Mouse (Mus musculus) kidney, embryonic 14.5 days (tissue): ENCODE results near the gene Vegfa. TPM values are rescaled to one million over a fixed set of nuclear protein-coding genes. Genes with fewer than 3 reads are reported as not detected.

Source experiments
- ATAC-seq: fragments of 200-750 bp; cut with Nextera tagmentation; 2 replicates; pipeline ENCODE4 v1.8.0; 2017; ENCODE audit warnings: moderate number of reproducible peaks, mild to moderate bottlenecking, moderate TSS enrichment, moderate library complexity; ENCODE audit not compliant: low FRiP score, low TSS enrichment
- H3K27ac ChIP-seq: fragments of 300-500 bp; sonication (generic); 2 replicates; pipeline ENCODE4 v1.5.1; 2014; ENCODE audit warnings: low read depth, mild to moderate bottlenecking, low read length, moderate library complexity, mixed read lengths
- H3K27me3 ChIP-seq: fragments of 300-500 bp; sonication (generic); 2 replicates; pipeline ENCODE4 v1.6.1; 2014; ENCODE audit warnings: mild to moderate bottlenecking, low read length; ENCODE audit not compliant: control insufficient read depth, insufficient read depth
- H3K36me3 ChIP-seq: fragments of 300-500 bp; sonication (generic); 2 replicates; pipeline ENCODE4 v1.6.1; 2014; ENCODE audit warnings: low read length, mixed read lengths; ENCODE audit not compliant: control insufficient read depth, insufficient read depth
- H3K4me1 ChIP-seq: fragments of 300-500 bp; sonication (generic); 2 replicates; pipeline ENCODE4 v1.6.1; 2014; ENCODE audit warnings: low read length, mixed read lengths; ENCODE audit not compliant: control insufficient read depth, insufficient read depth
- H3K4me2 ChIP-seq: fragments of 300-500 bp; sonication (generic); replicated peaks from 2 replicates; pipeline ENCODE4 v1.6.1; 2014; ENCODE audit warnings: low read depth, mild to moderate bottlenecking, low read length
- H3K4me3 ChIP-seq: fragments of 300-500 bp; sonication (generic); 2 replicates; pipeline ENCODE4 v1.5.1; 2014; ENCODE audit warnings: mild to moderate bottlenecking, low read length
- H3K9ac ChIP-seq: fragments of 300-500 bp; sonication (generic); 2 replicates; pipeline ENCODE4 v1.6.1; 2014; ENCODE audit warnings: low read depth, mild to moderate bottlenecking, low read length, moderate library complexity
- H3K9me3 ChIP-seq: fragments of 300-500 bp; sonication (generic); 2 replicates; pipeline ENCODE4 v1.6.1; 2016; ENCODE audit warnings: low read length; ENCODE audit not compliant: control insufficient read depth
- WGBS: fragments of 180-500 bp; shearing (Covaris S2); extraction: QIAGEN DNeasy Blood & Tissue Kit; methylation state at CpG from one replicate; pipeline ENCODE4 v1.1.7; 2014; 5-methylcytosine and 5-hydroxymethylcytosine counted together
- polyA plus RNA-seq: library from polyadenylated mRNA; unstranded; fragments of >200 nt; fragmentation: Nextera tagmentation; extraction: Ambion mirVana; gene quantifications from 2 replicates; pipeline ENCODE4 v1.2.1, GENCODE M21; 2014

Gene Vegfa
- polyA plus RNA-seq, 1 experiment from 2014 or later, result 8.2 TPM

DNA sequence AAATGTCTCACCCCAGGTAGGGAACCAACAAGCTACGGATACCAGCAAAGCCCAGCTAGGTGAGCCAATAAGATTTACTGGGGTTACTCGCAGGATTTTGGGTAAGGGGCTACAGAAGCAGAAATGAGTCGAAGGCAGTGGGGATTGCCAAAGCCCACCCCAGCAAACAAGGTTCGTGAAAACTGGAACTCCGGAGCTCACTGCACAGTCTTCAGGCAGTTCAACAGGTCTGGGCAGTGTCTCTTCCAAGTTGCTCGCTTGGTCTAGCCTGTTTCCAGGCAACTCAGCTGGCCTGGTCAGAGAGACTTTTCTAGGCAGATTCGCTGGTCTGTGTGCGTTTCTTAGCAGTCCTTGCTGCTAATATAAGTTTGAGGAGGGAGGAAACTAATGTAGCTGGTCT lies 10.0 kb upstream of the Vegfa start:
- ATAC-seq, result no peak
- Histone ChIP-seq H3K27me3 (no peaks in the 10 kb centered on the region), H3K27ac (no peak overlapping the region), H3K4me2 (no peak overlapping the region), H3K4me1 (peaks cover 5% of the 10 kb centered on the region), H3K36me3 (no peaks in the 10 kb centered on the region), H3K9me3 (no peaks in the 10 kb centered on the region), H3K4me3 (no peak overlapping the region), H3K9ac (no peak overlapping the region)
- 84% methylated on average over 8 of the region's 8 CpGs for WGBS

DNA sequence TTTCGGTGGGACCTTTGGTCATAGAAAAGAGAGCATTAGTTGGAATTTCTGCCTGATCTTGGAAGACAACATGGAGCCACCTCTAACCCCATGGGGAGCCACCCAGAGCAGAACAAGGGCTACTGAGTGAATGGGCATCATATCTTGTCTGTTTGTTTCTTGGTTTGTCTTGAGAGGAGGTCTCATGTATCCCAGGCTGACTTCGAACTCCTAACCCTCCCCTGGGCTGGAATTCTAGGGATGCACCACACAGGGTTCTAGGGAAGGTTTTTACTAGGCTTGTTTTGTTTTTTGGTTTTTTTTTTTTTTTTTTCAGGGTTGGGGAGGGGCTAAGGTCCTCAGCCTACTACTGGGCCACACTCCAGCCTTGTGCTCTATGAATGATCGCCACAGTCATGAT lies 9.5 kb upstream of the Vegfa start:
- no peak for ATAC-seq
- WGBS, result 93% methylated on average over 3 of the region's 3 CpGs

DNA sequence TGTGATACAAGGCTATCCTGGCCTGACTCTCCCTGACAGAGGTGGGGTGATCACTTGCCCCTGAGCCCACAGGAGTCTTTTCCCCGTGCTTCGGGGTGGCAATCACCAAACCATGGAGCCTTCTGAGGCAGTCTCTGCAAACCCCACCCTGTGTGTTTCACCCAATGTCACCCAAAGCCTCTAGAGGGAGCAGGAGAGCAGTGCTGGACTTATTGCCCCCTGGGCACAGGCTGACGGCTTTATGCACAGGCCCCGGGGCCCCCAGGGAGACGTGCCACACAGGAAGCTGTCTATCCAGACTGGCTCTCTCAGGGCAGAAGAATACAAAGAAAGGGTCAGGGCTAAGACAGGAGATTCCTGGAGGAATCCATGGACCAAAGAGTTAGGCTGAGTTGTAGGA lies 9.1 kb upstream of the Vegfa start:
- Histone ChIP-seq H3K4me2 (no peak overlapping the region), H3K9ac (no peak overlapping the region), H3K27ac (no peak overlapping the region), H3K4me1 (peaks cover 5% of the 10 kb centered on the region), H3K27me3 (no peaks in the 10 kb centered on the region), H3K4me3 (no peak overlapping the region), H3K36me3 (no peaks in the 10 kb centered on the region), H3K9me3 (no peaks in the 10 kb centered on the region)
- 55% methylated on average over 5 of the region's 5 CpGs for WGBS
- ATAC-seq, result no peak

More for the DNA sequence above, 9.5 kb upstream of the Vegfa start:
- Histone ChIP-seq H3K27ac (no peak overlapping the region), H3K4me3 (no peak overlapping the region), H3K9ac (no peak overlapping the region), H3K27me3 (no peaks in the 10 kb centered on the region), H3K4me1 (peaks cover 5% of the 10 kb centered on the region), H3K4me2 (no peak overlapping the region), H3K36me3 (no peaks in the 10 kb centered on the region), H3K9me3 (no peaks in the 10 kb centered on the region)

DNA sequence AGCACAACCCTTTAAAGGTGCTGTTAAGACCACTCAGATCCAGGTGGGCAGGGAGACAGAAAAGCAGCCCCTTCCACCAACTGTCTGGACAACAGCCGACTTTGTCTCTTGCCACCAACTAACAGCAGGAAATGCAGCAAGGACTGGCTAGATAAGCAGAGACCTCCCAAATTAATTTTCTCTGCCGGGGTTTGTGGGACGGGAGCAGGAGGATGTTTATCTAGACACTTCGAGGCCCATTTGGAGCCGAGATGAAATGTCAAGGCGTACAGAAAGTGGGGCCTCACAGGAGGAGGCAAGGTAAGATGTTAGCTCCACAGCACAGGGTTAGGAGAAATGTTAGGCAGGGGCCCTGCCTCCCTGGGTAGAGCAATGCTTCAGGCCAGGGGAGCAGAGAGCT lies 8.4 kb upstream of the Vegfa start:
- WGBS, result 12% methylated on average over 6 of the region's 6 CpGs

DNA sequence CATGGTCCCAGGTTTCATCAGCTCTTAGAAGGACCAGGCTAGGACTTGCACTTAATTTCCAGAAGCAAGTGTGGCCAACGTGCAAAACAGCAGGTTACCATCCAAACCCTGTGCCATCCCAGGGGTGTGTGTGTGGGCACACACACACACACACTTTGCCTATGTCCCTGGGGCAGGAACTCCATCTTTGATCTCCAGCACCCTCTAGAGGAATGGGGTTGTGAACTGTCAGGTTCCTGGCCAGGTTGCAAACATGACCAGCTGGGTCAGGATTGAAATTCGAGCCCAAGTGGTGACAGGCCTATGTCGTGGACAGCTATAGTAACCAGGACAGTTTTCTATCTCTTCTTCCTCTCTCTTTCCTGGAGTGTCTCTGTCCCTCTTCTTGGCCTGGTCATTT lies 6.7 kb upstream of the Vegfa start:
- Histone ChIP-seq H3K4me1 (peaks cover 10% of the 10 kb centered on the region), H3K4me3 (no peak overlapping the region), H3K9me3 (no peaks in the 10 kb centered on the region), H3K4me2 (no peak overlapping the region), H3K36me3 (no peaks in the 10 kb centered on the region), H3K9ac (no peak overlapping the region), H3K27me3 (no peaks in the 10 kb centered on the region), H3K27ac (no peak overlapping the region)
- WGBS, result 41% methylated on average over 3 of the region's 3 CpGs
- ATAC-seq, result no peak

More for the DNA sequence above, 8.4 kb upstream of the Vegfa start:
- H3K4me2 ChIP-seq, result no peak overlapping the region
- H3K4me1 ChIP-seq, result peaks cover 5% of the 10 kb centered on the region
- H3K9ac ChIP-seq, result no peak overlapping the region
- no peaks in the 10 kb centered on the region for H3K9me3 ChIP-seq
- no peak overlapping the region for H3K27ac ChIP-seq
- ATAC-seq, result no peak
- no peaks in the 10 kb centered on the region for H3K36me3 ChIP-seq
- H3K4me3 ChIP-seq, result no peak overlapping the region
- no peaks in the 10 kb centered on the region for H3K27me3 ChIP-seq

DNA sequence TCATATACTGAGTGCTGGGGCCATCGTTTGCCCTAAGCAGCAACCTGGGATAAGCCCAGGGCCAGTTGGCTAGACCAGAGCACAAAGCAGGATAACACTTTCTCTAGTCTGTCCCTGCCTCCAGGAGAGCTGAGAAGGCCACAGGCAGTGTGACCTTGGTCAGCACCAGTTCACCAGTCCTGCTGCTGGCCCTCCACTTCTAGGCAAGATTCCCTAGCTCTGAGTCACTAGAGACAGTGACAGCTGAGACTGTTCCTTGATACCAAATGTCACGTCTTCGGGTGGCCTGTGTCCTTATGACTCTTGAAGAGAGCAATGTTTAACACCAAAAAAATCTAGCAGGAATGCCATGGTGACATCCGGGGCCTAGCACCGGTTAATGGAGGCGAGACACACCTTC lies 4.2 kb upstream of the Vegfa start:
- no peak for ATAC-seq
- H3K27ac ChIP-seq, result no peak overlapping the region
- no peaks in the 10 kb centered on the region for H3K36me3 ChIP-seq
- no peak overlapping the region for H3K4me2 ChIP-seq
- 83% methylated on average over 6 of the region's 6 CpGs for WGBS
- peaks cover 20% of the 10 kb centered on the region for H3K4me1 ChIP-seq
- H3K4me3 ChIP-seq, result no peak overlapping the region
- no peak overlapping the region for H3K9ac ChIP-seq
- no peaks in the 10 kb centered on the region for H3K9me3 ChIP-seq
- H3K27me3 ChIP-seq, result no peaks in the 10 kb centered on the region

DNA sequence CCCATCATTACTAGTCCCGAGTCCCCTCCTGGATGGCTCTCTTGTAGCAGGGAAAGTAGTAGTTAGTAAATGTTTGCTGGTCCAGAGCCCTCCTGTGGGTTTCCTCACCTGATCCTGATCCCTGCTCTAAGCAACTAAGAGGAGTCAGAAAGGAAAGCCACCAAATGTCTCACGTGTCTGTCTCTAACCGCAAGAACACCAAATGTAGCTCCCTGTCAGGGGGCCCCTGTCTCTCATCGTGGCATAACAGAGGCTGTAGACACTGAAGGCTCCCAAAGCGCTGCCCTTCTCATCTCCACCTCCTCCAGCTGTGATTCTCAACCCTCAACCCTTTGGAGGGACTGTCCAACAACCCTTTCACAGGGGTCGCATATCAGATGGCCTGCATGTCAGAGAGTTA lies 1.9 kb upstream of the Vegfa start:
- Histone ChIP-seq H3K4me2 (no peak overlapping the region), H3K9me3 (no peaks in the 10 kb centered on the region), H3K9ac (no peak overlapping the region), H3K4me1 (peaks cover 24% of the 10 kb centered on the region), H3K36me3 (no peaks in the 10 kb centered on the region), H3K27ac (no peak overlapping the region), H3K4me3 (no peak overlapping the region), H3K27me3 (no peaks in the 10 kb centered on the region)
- no peak for ATAC-seq
- 41% methylated on average over 6 of the region's 6 CpGs for WGBS

DNA sequence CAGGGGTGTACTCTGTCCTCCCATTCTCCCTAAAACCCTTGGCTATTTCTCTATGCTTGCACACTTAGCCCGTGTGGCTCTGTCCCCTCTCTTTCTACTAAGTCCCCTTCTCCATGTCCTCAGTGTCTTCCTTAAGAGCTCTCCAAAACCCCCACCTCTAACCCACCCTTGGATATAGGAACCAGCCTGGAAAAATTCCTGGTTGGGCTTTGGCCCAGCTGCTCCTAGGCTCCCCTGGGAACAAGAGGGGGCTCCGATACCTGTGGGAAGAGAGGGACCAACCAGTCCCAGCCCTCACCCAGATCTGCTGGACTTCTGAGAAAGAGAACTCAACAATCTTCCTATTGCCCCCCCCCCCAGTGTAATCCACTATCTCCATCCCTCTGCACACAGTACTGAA lies 1.4 kb upstream of the Vegfa start:
- 39% methylated on average over 2 of the region's 2 CpGs for WGBS
- Histone ChIP-seq H3K36me3 (no peaks in the 10 kb centered on the region), H3K9me3 (no peaks in the 10 kb centered on the region), H3K27me3 (no peaks in the 10 kb centered on the region), H3K4me3 (no peak overlapping the region), H3K4me1 (peaks cover 29% of the 10 kb centered on the region), H3K4me2 (0 out of 2 replicates have a peak overlapping the region, but pooled peaks have one; percentile 2), H3K27ac (no peak overlapping the region), H3K9ac (0 out of 2 replicates have a peak overlapping the region, but pooled peaks have one; percentile 12)
- ATAC-seq, result no peak

DNA sequence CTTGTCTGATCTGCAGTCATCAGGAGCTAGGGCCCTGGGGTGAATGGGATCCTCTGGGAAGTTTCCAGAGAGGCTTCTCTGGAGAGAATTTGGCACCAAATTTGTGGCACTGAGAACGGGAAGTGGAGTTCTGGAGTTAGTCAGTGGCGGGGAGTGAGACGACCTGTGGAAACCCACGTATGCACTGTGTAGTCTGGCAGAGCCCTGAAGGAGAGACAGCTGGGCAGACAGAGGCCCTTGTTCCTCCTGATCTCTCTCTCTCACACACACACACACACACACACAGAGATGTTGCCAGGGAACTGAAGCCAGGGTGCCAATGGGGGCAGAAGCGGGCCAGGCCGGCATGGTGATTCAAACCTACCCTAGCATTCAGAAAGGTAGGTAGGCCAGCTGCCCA lies 953 bp upstream of the Vegfa start:
- Histone ChIP-seq H3K36me3 (no peaks in the 10 kb centered on the region), H3K4me1 (peaks cover 34% of the 10 kb centered on the region), H3K4me2 (peak overlapping the region; percentile 92; the same call in 1 of the 2 replicates), H3K4me3 (no peak overlapping the region), H3K27ac (no peak overlapping the region), H3K9me3 (no peaks in the 10 kb centered on the region), H3K9ac (0 out of 2 replicates have a peak overlapping the region, but pooled peaks have one; percentile 12), H3K27me3 (no peaks in the 10 kb centered on the region)
- 39% methylated on average over 6 of the region's 6 CpGs for WGBS
- ATAC-seq, result no peak
